Mouse (Mus musculus) granulocyte monocyte progenitor cell, adult 5-6 weeks (primary cell): ENCODE results near the gene Hand2. TPM values are rescaled to one million over a fixed set of nuclear protein-coding genes. Genes with fewer than 3 reads are reported as not detected.

Experiments used
- ATAC-seq: replicated peaks from 2 replicates; pipeline ENCODE4 v1.8.0; 2016; ENCODE audit warnings: mild to moderate bottlenecking, moderate TSS enrichment, inconsistent platforms; ENCODE audit not compliant: poor library complexity, severe bottlenecking
- total RNA-seq, 2 experiments: library from RNA; stranded (forward) in 1 of 2; stranded (reverse) in 1 of 2; fragments of 200-712, 200-1000 nt in 1 of 2; fragments of >200 nt in 1 of 2; fragmentation: Nextera tagmentation in 1 of 2; gene quantifications; 2 replicates each; pipeline ENCODE4 v1.2.3; 2014 to 2017

The Hand2 gene
- total RNA-seq, 2 experiments from 2014 or later: not detected

- ATAC-seq: no peak
These were observed 2.5 kb downstream of the Hand2 start for GRCm38 (mm10) chr8:57322961-57323941.

DNA sequence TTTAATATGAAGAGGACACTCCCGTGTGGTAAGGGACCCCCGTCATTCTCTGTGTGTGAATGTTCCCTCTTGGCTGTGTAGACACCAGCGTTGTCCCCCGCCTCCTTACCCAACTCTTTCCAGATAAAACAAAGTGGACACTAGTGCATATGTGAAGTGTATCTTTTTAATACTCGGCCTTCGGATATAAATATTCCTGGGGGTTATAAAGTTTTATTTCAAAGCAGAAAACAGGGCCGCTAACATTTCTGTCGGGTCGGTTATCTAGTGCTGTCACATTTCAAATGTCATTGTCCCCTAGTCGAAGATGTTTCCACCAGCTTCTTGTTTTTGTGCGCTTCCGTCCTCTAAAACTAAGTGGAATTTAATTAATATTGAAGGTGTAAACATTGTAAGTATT, 3.3 kb downstream of the Hand2 start:
- ATAC-seq: no peak

DNA sequence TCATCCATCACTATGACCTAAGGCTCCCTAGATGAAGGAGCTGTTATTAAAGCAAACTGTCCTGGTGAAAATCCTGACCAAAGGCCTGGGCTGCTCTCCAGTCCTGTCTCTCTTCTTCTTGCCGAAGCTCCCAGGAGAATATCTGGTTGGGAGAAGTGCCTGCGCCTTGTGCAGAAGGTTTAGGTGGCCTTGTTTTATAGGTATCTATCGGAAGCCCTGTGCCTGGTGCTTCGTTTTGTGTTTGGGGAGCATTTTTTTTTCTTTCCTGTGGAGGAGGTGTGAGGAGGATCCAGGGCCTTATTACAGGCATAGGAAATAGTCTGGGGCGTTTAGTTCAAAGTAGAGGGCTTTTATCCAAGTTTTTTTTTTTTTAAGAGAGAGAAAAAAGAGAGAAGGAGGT, 3.9 kb downstream of the Hand2 start:
- ATAC-seq: no peak

DNA sequence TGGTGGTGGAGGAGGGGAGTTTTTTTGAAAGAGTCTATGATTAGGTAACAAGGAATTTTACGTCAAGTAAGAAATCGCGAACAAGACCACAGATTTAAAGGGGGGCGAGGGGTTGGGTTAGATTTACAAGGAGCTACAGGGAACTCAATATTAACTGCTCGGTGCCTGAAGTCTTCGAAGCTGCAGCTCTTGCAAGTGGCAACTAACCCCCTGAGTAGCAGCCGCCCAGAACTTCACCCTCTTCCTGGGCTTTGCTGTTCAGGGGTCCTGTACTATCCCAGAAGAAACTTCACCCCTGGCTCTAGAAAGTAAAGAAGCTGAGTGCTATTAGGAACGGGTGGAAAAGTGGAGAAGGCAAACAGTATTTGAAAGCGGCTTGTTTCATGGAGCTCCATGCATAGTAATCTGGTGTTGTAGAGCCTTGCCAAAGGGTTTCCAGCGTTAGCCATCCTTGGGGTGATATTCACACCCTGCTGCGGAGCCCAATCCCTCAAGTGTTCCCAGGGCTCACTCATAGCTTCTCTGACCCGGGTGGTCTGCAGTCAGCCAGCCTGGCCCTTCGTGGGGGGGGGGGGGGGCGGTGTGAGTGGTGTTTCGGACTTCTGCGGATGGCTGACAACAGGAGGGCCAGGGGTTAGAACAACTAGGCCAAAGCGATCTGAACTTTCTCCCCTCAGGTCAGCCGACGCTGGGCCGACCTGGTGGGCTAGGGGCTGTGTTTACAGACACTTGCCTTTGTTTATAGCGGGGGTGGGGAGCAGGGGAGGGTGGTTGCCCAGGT, 4.5 kb downstream of the Hand2 start:
- no peak for ATAC-seq

DNA sequence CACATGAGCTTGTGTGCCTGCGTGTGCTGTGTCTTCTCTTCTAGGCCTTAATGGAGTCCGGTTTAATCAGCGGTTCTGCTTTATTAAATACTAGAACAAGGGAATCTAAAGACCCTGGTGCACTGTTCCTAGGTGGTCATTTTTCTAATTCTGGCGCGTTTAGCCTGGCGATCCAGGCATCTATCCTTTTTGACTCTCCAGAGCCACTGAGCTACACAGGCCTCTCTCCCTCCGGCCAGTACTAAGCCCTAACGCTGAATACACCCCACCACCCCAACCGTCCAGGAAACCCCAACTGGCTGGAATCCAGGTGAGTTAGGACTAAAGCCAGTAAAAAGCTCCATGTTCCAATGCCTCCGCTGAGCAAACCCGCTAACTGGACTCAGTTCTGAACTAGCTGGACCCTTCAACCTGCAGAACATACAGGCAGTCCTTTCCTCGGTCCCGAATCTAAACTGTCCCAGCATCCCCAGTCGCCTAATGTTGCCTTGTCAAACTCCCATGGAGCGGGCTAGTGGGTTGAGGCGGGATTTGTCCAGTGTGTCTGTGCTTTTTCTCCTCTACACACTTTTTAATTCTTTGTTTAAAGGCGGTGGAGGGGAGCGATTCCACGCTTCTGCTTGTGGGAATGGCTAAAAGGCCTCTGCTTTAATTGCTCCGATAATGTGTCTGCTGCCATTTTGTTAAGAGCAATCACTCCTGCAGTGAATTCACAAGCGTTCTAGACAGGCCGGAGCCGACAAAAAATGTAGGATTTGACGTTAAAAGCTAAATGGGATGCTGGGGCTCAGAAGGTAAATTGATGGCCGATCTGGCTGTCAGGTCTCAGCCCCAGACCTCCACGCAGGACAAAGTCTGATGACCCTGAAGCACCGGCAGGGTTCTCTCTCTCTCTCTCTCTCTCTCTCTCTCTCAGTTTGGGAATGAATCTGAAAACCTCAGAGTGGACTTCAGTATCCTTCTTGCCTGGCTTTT, 5.6 kb downstream of the Hand2 start:
- ATAC-seq: no peak

- no peak for ATAC-seq
These were observed 6.7 kb downstream of the Hand2 start for GRCm38 (mm10) chr8:57327281-57328160.

GRCm38 (mm10) chr8:57328161-57328920, 7.6 kb downstream of the Hand2 start:
- peak; percentile 54 for ATAC-seq

DNA sequence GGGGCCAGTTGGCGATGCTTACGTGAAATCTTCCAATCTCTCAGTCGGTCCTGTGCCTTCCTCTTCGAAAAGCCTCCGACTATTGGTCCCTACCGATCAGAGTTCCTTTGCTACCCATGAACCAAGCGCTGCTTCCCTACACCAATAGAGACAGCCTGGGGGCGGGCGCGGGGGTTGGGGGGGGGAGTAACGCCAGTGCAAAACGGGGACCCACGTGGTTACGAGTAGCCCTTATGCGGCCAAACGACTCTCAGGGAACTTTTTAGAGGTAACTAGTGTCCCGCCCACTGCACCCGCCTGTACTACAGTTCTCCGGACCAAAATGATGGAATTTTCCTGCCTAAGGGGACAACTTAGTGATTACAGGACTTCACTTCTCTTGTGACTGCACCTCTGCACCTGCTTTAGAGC, 8.2 kb downstream of the Hand2 start:
- ATAC-seq: no peak

GRCm38 (mm10) chr8:57330106-57330505, 9.3 kb downstream of the Hand2 start:
- ATAC-seq: no peak

DNA sequence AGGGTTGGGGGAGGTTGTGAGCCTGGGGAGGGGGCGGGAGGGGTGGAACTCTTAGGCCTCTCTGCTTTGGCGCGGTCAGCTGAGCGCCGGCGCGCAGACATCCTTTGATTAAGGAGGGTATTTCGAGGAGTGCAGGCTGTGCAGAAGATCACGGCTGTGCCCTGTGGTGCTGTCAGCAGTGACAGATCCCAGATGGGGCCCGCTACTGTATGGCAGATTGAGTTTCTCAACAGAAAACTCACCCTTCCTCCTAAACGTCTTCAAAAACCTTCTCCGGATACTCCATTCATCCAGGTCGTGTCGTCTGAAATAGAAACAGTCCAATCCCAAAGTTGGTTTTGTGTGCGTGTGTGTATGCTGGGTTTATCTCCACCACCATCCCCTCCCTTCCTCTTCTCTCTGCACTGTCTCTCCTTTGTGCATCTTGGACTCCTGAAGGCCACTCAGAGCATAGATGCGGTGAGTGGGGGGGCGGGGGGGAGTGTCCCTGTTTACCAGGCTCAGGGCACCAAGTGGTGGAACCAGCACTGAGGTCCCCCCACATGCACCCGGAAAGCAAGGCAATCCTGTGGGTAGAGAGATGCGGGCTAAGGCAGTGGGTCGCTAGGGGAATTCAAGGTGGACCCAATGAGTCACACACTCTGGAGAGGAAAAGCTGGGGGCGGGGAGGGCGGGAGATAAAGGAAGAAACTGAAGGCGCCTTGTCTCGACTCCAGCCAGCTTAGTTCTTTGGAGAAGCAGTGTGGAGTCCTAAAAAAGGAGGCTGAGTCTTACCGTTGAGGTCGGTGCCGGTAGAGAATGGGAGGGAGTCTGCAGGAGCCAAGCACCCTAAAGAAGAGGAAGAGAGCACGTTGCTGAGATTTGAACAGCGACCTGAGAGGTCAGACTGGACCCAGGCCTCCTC, 11.2 kb downstream of the Hand2 start:
- ATAC-seq: no peak

DNA sequence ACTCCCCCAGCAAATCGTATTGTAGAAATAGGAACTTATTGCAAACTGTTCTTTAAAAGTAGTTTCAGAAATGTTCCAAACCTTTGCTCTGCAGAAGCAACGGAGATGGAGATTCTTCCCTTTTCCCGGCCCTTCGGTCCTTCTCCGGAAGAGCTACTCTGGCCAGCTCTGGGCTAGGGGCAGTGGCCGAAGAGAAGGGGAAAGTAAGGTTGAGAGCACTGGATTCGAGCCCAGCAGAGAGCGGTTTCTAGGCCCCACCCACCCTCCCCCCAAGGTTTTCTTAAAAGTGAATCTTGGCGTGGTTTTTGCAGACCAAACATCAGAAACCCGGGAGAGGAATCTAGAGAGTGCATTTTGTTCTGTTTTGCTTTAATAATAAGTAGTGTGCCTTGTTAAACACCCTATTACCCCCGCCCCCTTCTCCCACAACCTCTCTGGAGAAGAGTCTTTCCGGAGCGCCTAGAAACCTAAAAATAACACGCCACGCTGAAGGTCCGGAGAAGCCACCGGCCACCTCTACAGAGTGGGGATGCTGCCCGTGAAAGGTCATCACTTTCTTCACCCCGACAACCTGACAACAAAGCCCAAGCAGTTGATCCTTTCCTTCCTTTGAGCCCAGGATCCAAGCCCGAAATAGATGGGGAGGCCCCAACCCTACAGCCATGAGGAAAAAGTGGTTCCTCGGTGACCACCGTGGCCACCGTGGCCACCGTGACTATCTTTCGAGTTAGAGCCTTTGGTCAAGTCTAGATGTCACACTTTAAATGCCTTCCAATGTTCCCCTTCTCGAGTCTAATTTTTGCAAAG, 12.1 kb downstream of the Hand2 start:
- ATAC-seq: no peak

DNA sequence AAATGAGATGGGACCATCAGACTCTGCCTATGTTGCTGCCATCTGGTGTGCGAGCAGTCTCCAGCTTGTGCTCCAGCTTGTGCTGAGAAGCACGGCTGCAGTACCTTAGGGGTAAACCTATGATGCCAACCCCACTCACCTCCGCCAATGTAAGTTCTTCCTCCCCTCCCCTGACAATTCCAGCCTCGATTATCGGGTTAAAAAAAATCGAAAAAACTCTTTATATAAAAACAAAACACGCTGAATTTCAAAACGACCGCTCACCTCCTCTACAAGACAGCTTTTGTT, 12.6 kb downstream of the Hand2 start:
- ATAC-seq: no peak

GRCm38 (mm10) chr8:57333795-57334551, 13.2 kb downstream of the Hand2 start:
- peak; percentile 41 for ATAC-seq

- no peak for ATAC-seq
These were observed 13.9 kb downstream of the Hand2 start for GRCm38 (mm10) chr8:57334714-57335113.

- no peak for ATAC-seq
These were observed 16.7 kb downstream of the Hand2 start for GRCm38 (mm10) chr8:57337271-57338030.
